ENCODE assay signal across 23 mouse cellular contexts in genomic region chr10:15586081-15586480, GRCm38 (mm10).
A peak's percentile ranks its signal among the peaks of the same experiment; 100 is the strongest.
DNase-seq lines count a peak whose midpoint lies in the region; ATAC-seq and TF ChIP-seq lines count a peak whose summit lies in the region.
"Had no signal": no experiment of that assay in that cellular context is flagged by ENCODE, and none has a peak within 500 bp of the region (broad histone marks: within the 10 kb centered on the region; RNA-seq: fewer than 3 reads in every experiment).

No protein-coding gene starts in this region.

- ATAC-seq in frontal cortex, adult (ENCODE audit: low TSS enrichment), result no peak
- ATAC-seq: forebrain, embryonic 14.5 days; hindbrain, embryonic 16.5 days; midbrain, embryonic 16.5 days had no signal

- no peak overlapping the region for H3K4me3 ChIP-seq in heart, embryonic 10.5 days
- no peak overlapping the region for H3K4me3 ChIP-seq in ES-Bruce4 (ENCODE audit: low read depth, low read length)
- H3K4me3 ChIP-seq: embryonic facial prominence, embryonic 12.5 days; heart, embryonic 15.5 days; left cerebral cortex, adult 2 months; limb, embryonic 12.5 days; lung, embryonic 15.5 days had no signal

- TF ChIP-seq CTCF in ES-Bruce4 (IDR thresholded peaks at IDR 0.05; ENCODE audit: low read depth, low read length), result no peak

- WGBS in heart, embryonic 10.5 days, result 71% methylated on average over 6 of the region's 6 CpGs

- H3K9me3 ChIP-seq in heart, embryonic 10.5 days, result no peaks in the 10 kb centered on the region
- H3K9me3 ChIP-seq in ES-Bruce4 (replicated peaks; ENCODE audit: control insufficient read depth, insufficient read depth, low read length, poor library complexity, severe bottlenecking), result no peaks in the 10 kb centered on the region
- H3K9me3 ChIP-seq: embryonic facial prominence, embryonic 12.5 days; heart, embryonic 15.5 days; limb, embryonic 12.5 days; lung, embryonic 15.5 days had no signal

- H3K9ac ChIP-seq in ES-Bruce4 (ENCODE audit: low read depth, poor library complexity, severe bottlenecking), result no peak overlapping the region
- H3K9ac ChIP-seq: embryonic facial prominence, embryonic 12.5 days; heart, embryonic 15.5 days; limb, embryonic 12.5 days; lung, embryonic 15.5 days had no signal

- intact Hi-C loops in heart, postnatal 14 days (cut with DNase I), result no loop called here

- DNase-seq in heart, adult 11 months, result peak; percentile 96
- no peak for DNase-seq in heart, embryonic 10.5 days (ENCODE audit: low spot score)
- peak; percentile 45 for DNase-seq in WW6 (ENCODE audit: low read depth, low spot score)
- DNase-seq in heart, postnatal 14 days, result peak; percentile 16
- DNase-seq in urinary bladder, postnatal 36 days (ENCODE audit: low spot score in 2 of 2), result no peak
- DNase-seq in ovary, postnatal 36 days (ENCODE audit: low spot score), result no peak
- DNase-seq: adrenal gland, postnatal 10 days; cerebellum, adult 9-10 months; embryo, embryonic 11 days; kidney, adult 2 months; right cerebral cortex, postnatal 4 days; thymus, adult 2 months; thymus, postnatal 36 days had no signal

- TF ChIP-seq EP300 in ES-Bruce4 (IDR thresholded peaks at IDR 0.05; ENCODE audit: insufficient read depth, low read depth, low read length), result peak; percentile 82

- no peaks in the 10 kb centered on the region for H3K4me1 ChIP-seq in heart, embryonic 10.5 days
- H3K4me1 ChIP-seq in ES-Bruce4 (ENCODE audit: control insufficient read depth, insufficient read depth, low read length), result no peaks in the 10 kb centered on the region
- H3K4me1 ChIP-seq: embryonic facial prominence, embryonic 12.5 days; heart, embryonic 15.5 days; limb, embryonic 12.5 days; lung, embryonic 15.5 days had no signal

- no peaks in the 10 kb centered on the region for H3K27me3 ChIP-seq in heart, embryonic 10.5 days (ENCODE audit: insufficient read depth, poor library complexity, severe bottlenecking)
- no peaks in the 10 kb centered on the region for H3K27me3 ChIP-seq in ES-Bruce4 (ENCODE audit: control insufficient read depth, insufficient read depth, low read length, poor library complexity, severe bottlenecking)
- H3K27me3 ChIP-seq: embryonic facial prominence, embryonic 12.5 days; heart, embryonic 15.5 days; limb, embryonic 12.5 days; lung, embryonic 15.5 days had no signal

- TF ChIP-seq POLR2A in ES-Bruce4 (IDR thresholded peaks at IDR 0.05; ENCODE audit: insufficient read depth, low read length), result no peak

- no peaks in the 10 kb centered on the region for H3K36me3 ChIP-seq in heart, embryonic 10.5 days
- no peaks in the 10 kb centered on the region for H3K36me3 ChIP-seq in ES-Bruce4 (ENCODE audit: control insufficient read depth, insufficient read depth, low read length, poor library complexity, severe bottlenecking)
- H3K36me3 ChIP-seq: embryonic facial prominence, embryonic 12.5 days; heart, embryonic 15.5 days; limb, embryonic 12.5 days; lung, embryonic 15.5 days had no signal

- no peak overlapping the region for H3K27ac ChIP-seq in heart, embryonic 10.5 days
- H3K27ac ChIP-seq in ES-Bruce4 (ENCODE audit: insufficient read depth, low read length), result no peak overlapping the region
- H3K27ac ChIP-seq: embryonic facial prominence, embryonic 12.5 days; heart, embryonic 15.5 days; left cerebral cortex, adult 2 months; limb, embryonic 12.5 days; lung, embryonic 15.5 days had no signal

Comparison
In these comparisons a context has a peak if more than half of its experiments do, and no peak if none do; other contexts are left out.
1. DNase-seq: peak in heart, adult 11 months (single experiment), WW6 (single experiment) and heart, postnatal 14 days (2 of 2); none in heart, embryonic 10.5 days (single experiment), urinary bladder, postnatal 36 days (0 of 2) and ovary, postnatal 36 days (single experiment).